Mouse (Mus musculus) forebrain, embryonic 11.5 days (tissue): ENCODE measurements around the gene Kiss1. TPM values are rescaled to one million over a fixed set of nuclear protein-coding genes. Genes with fewer than 3 reads are reported as not detected.

ENCODE experiments used
- ATAC-seq: fragments of 200-750 bp; cut with Nextera tagmentation; replicated peaks from 2 replicates; pipeline ENCODE4 v1.8.0; 2017; ENCODE audit warnings: moderate TSS enrichment; ENCODE audit not compliant: low FRiP score
- DNase-seq: peaks from one replicate; pipeline ENCODE4 v3.0.0-alpha.2; 2017; ENCODE audit warnings: low spot score
- H3K27ac ChIP-seq: fragments of 300-500 bp; sonication (generic); 2 replicates; pipeline ENCODE4 v1.5.1; 2014; ENCODE audit warnings: low read depth, low read length
- H3K27me3 ChIP-seq: fragments of 300-500 bp; sonication (generic); 2 replicates; pipeline ENCODE4 v1.6.1; 2014; ENCODE audit warnings: mild to moderate bottlenecking, low read length, mixed read lengths; ENCODE audit not compliant: control insufficient read depth, insufficient read depth
- H3K36me3 ChIP-seq: fragments of 300-500 bp; sonication (generic); 2 replicates; pipeline ENCODE4 v1.6.1; 2014; ENCODE audit warnings: mild to moderate bottlenecking, low read length, moderate library complexity, mixed read lengths; ENCODE audit not compliant: control insufficient read depth, insufficient read depth
- H3K4me1 ChIP-seq: fragments of 300-500 bp; sonication (generic); replicated peaks from 2 replicates; pipeline ENCODE4 v1.6.1; 2014; ENCODE audit warnings: low read length, mixed read lengths; ENCODE audit not compliant: control insufficient read depth, insufficient read depth
- H3K4me2 ChIP-seq: fragments of 300-500 bp; sonication (generic); 2 replicates; pipeline ENCODE4 v1.6.1; 2014; ENCODE audit warnings: low read depth, mild to moderate bottlenecking, low read length, moderate library complexity, mixed read lengths; ENCODE audit not compliant: severe bottlenecking
- H3K4me3 ChIP-seq: fragments of 300-500 bp; sonication (generic); 2 replicates; pipeline ENCODE4 v1.5.1; 2014; ENCODE audit warnings: low read depth, low read length
- H3K9ac ChIP-seq: fragments of 300-500 bp; sonication (generic); 2 replicates; pipeline ENCODE4 v1.6.1; 2014; ENCODE audit warnings: low read length
- H3K9me3 ChIP-seq: fragments of 300-500 bp; sonication (generic); 2 replicates; pipeline ENCODE4 v1.6.1; 2016; ENCODE audit warnings: low read length, mixed read lengths; ENCODE audit not compliant: control insufficient read depth
- WGBS: fragments of 180-500 bp; shearing (Covaris S2); extraction: QIAGEN DNeasy Blood & Tissue Kit; methylation state at CpG from one replicate; pipeline ENCODE4 v1.1.7; 2014; 5-methylcytosine and 5-hydroxymethylcytosine counted together
- polyA plus RNA-seq: library from polyadenylated mRNA; unstranded; fragments of >200 nt; fragmentation: Nextera tagmentation; extraction: Ambion mirVana; gene quantifications from 2 replicates; pipeline ENCODE4 v1.2.1, GENCODE M21; 2014

The Kiss1 gene
- polyA plus RNA-seq, 1 experiment from 2014 or later: 0.43 TPM

GRCm38 (mm10) chr1:133368644-133369043 is 47.0 kb downstream of the Kiss1 start:
- DNase-seq (no peak), ATAC-seq (no peak)
- H3K4me1 ChIP-seq: peaks cover 14% of the 10 kb centered on the region
- WGBS: 68% methylated on average over 10 of the region's 10 CpGs
- no peak overlapping the region for H3K27ac ChIP-seq
- H3K9me3 ChIP-seq: no peaks in the 10 kb centered on the region
- no peak overlapping the region for H3K9ac ChIP-seq
- H3K36me3 ChIP-seq: no peaks in the 10 kb centered on the region
- H3K27me3 ChIP-seq: peaks cover 19% of the 10 kb centered on the region
- H3K4me3 ChIP-seq: no peak overlapping the region
- H3K4me2 ChIP-seq: no peak overlapping the region

GRCm38 (mm10) chr1:133370352-133370751 is 48.7 kb downstream of the Kiss1 start:
- H3K9ac ChIP-seq: no peak overlapping the region
- H3K4me3 ChIP-seq: no peak overlapping the region
- H3K27me3 ChIP-seq: peaks cover 3% of the 10 kb centered on the region; the same call in 1 of the 2 replicates
- ATAC-seq: no peak
- H3K9me3 ChIP-seq: no peaks in the 10 kb centered on the region
- no peak for DNase-seq
- H3K4me2 ChIP-seq: no peak overlapping the region
- WGBS: 83% methylated on average over 4 of the region's 4 CpGs
- H3K4me1 ChIP-seq: peaks cover 7% of the 10 kb centered on the region
- no peak overlapping the region for H3K27ac ChIP-seq
- H3K36me3 ChIP-seq: no peaks in the 10 kb centered on the region

DNA sequence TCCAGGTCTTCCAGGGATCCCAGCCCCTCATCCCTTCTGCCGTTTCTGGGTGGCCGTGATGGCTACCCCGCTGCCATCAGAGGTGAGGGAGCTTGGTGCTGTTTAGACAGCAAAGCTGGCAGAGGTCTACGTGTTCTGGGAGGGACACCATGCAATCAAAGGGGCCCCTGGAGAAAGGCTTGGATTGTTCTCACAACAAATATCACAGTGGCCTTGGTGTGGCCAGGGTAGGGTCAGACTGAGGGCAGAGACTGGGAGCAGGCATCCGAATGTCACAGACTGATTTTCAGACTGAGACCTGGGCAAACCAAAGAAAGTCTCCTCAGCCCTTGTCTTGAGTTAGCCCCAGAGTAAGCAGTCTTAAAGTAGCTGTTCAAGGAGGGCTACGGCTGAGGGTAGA is 49.8 kb downstream of the Kiss1 start:
- H3K9me3 ChIP-seq: no peaks in the 10 kb centered on the region
- no peaks in the 10 kb centered on the region for H3K27me3 ChIP-seq
- peaks cover 7% of the 10 kb centered on the region for H3K4me1 ChIP-seq
- no peak overlapping the region for H3K4me3 ChIP-seq
- H3K27ac ChIP-seq: no peak overlapping the region
- no peak overlapping the region for H3K9ac ChIP-seq
- H3K36me3 ChIP-seq: no peaks in the 10 kb centered on the region
- ATAC-seq (no peak), DNase-seq (no peak)
- H3K4me2 ChIP-seq: no peak overlapping the region
- 90% methylated on average over 6 of the region's 6 CpGs for WGBS

DNA sequence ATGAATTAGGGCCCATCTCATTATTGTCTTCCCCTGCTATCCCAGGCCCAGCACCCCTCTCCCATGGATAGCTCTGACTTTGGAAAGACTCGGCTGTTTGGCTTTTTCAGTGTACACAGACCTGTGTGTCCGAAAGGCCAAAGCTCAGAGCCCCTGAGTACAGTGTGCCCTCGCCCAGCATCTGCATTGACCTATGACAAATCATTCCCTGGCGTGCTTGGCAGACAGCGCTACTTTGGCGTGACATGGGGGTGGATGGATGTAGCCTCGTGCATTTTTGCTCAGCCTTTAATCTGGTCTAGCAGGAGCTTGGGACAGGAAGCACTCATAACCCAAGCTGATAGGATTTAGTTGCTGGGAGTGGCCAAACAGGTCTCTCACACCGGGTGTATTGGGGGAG is 50.4 kb downstream of the Kiss1 start:
- 78% methylated on average over 8 of the region's 8 CpGs for WGBS
- no peak overlapping the region for H3K27ac ChIP-seq
- no peak overlapping the region for H3K4me2 ChIP-seq
- H3K27me3 ChIP-seq: no peaks in the 10 kb centered on the region
- H3K9ac ChIP-seq: no peak overlapping the region
- H3K36me3 ChIP-seq: no peaks in the 10 kb centered on the region
- no peak overlapping the region for H3K4me3 ChIP-seq
- H3K4me1 ChIP-seq: peaks cover 7% of the 10 kb centered on the region
- no peaks in the 10 kb centered on the region for H3K9me3 ChIP-seq
- DNase-seq: no peak
- no peak for ATAC-seq

DNA sequence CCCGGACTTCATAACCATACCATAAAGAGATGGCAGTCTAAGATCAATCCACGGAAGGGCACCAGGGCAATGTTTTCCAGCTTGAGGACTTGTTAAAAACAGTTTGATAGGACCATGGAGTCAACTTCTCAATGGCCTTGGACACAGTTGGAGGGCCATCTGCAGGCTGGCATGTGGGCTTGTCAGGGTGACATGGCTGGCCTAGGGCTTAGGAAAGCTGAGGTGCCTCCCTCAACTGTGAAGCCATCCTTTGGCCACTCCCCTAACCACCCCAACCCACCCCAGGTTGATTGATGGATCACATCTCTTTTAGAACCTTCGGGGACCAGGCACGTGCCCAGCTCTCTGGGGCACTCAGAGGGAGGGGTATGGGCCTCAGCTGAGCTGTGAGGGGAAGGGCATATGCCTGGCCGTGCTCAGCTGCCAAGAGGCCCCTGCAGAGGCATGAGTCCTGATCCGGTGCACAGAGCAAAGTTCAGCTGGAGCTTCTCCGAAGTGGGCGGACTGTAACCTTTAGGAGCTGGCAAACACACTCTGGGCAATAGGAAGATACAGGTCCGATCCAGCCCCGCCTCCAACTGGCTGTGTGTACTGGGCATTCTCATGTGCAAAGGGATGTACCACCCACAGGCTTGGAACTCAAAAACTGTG is 54.1 kb downstream of the Kiss1 start:
- 82% methylated on average over 10 of the region's 10 CpGs for WGBS
- ATAC-seq: no peak
- Histone ChIP-seq H3K4me3 (no peak overlapping the region), H3K36me3 (no peaks in the 10 kb centered on the region), H3K4me1 (no peaks in the 10 kb centered on the region), H3K4me2 (no peak overlapping the region), H3K27ac (no peak overlapping the region), H3K9ac (no peak overlapping the region), H3K9me3 (no peaks in the 10 kb centered on the region), H3K27me3 (no peaks in the 10 kb centered on the region)
- DNase-seq: no peak

DNA sequence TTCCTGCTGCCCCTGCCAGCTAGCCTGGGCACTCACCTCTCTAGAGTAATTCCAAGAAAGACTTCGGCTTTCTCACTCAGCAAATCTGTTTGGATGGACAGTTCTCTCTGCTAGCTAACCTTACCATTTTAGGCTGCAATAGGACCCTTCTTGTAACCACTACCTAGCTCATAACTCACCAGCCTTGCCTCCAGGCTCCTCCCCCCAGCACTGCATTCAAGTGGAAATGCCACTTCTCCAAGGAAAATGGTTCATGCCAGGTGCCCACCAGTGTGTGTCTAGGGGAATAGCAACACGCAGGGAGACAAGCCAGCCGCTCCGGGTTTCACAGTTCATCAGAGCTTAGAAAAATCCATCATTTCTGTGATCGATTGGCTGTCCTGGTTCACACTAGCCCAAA is 55.9 kb downstream of the Kiss1 start:
- Histone ChIP-seq H3K4me1 (no peaks in the 10 kb centered on the region), H3K4me2 (no peak overlapping the region), H3K9ac (no peak overlapping the region), H3K27ac (no peak overlapping the region), H3K9me3 (no peaks in the 10 kb centered on the region), H3K27me3 (no peaks in the 10 kb centered on the region), H3K36me3 (no peaks in the 10 kb centered on the region), H3K4me3 (no peak overlapping the region)
- ATAC-seq (no peak), DNase-seq (no peak)
- 89% methylated on average over 5 of the region's 5 CpGs for WGBS

Other genes with a start within 250 kb of the Kiss1 start
- gene Ppp1r15b, start 190.7 kb upstream of the Kiss1 start, polyA plus RNA-seq: 62.8 and 69.7 TPM in 2 replicates
- 16.2 and 18.8 TPM in 2 replicates for gene Plekha6, start 157.7 kb upstream of the Kiss1 start, polyA plus RNA-seq
- not detected in 2 replicates for gene Golt1a, start 12.1 kb upstream of the Kiss1 start, polyA plus RNA-seq
- gene Ren1, start 28.6 kb downstream of the Kiss1 start, polyA plus RNA-seq: not detected in 2 replicates
- 1.8 and 2.7 TPM in 2 replicates for gene Etnk2, start 41.7 kb downstream of the Kiss1 start, polyA plus RNA-seq
- 12.3 TPM in 2 replicates for gene Sox13, start 102.5 kb downstream of the Kiss1 start, polyA plus RNA-seq